Mouse (Mus musculus) limb, embryonic 14.5 days (tissue): ENCODE measurements around the gene Arpc1a. TPM values are rescaled to one million over a fixed set of nuclear protein-coding genes. Genes with fewer than 3 reads are reported as not detected.

Experiments used
- ATAC-seq: fragments of 200-750 bp; cut with Nextera tagmentation; 2 replicates; pipeline ENCODE4 v1.8.0; 2017; ENCODE audit warnings: low read depth, moderate number of reproducible peaks, moderate TSS enrichment; ENCODE audit not compliant: low FRiP score
- DNase-seq: peaks from one replicate; pipeline ENCODE4 v3.0.0-alpha.2; 2015; ENCODE audit warnings: low spot score
- H3K27ac ChIP-seq: fragments of 300-500 bp; sonication (generic); replicated peaks from 2 replicates; pipeline ENCODE4 v1.5.1; 2014; ENCODE audit warnings: low read depth, mild to moderate bottlenecking, low read length, moderate library complexity, mixed read lengths
- H3K27me3 ChIP-seq: fragments of 300-500 bp; sonication (generic); 2 replicates; pipeline ENCODE4 v1.6.1; 2014; ENCODE audit warnings: low read length, mixed read lengths; ENCODE audit not compliant: control insufficient read depth, insufficient read depth
- H3K36me3 ChIP-seq: fragments of 300-500 bp; sonication (generic); 2 replicates; pipeline ENCODE4 v1.6.1; 2014; ENCODE audit warnings: mild to moderate bottlenecking, low read length, moderate library complexity, mixed read lengths; ENCODE audit not compliant: control insufficient read depth, insufficient read depth
- H3K4me1 ChIP-seq: fragments of 300-500 bp; sonication (generic); 2 replicates; pipeline ENCODE4 v1.6.1; 2014; ENCODE audit warnings: antibody characterized with exemption, low read length, mixed read lengths; ENCODE audit not compliant: control insufficient read depth, insufficient read depth
- H3K4me2 ChIP-seq: fragments of 300-500 bp; sonication (generic); replicated peaks from 2 replicates; pipeline ENCODE4 v1.6.1; 2014; ENCODE audit warnings: low read depth, mild to moderate bottlenecking, low read length, moderate library complexity; ENCODE audit not compliant: severe bottlenecking
- H3K4me3 ChIP-seq: fragments of 300-500 bp; sonication (generic); replicated peaks from 2 replicates; pipeline ENCODE4 v1.5.1; 2014; ENCODE audit warnings: low read length
- H3K9ac ChIP-seq: fragments of 300-500 bp; sonication (generic); 2 replicates; pipeline ENCODE4 v1.6.1; 2014; ENCODE audit warnings: mild to moderate bottlenecking, low read depth, low read length, moderate library complexity; ENCODE audit not compliant: severe bottlenecking
- H3K9me3 ChIP-seq: fragments of 300-500 bp; sonication (generic); 2 replicates; pipeline ENCODE4 v1.6.1; 2016; ENCODE audit warnings: low read length; ENCODE audit not compliant: control insufficient read depth
- POLR2A ChIP-seq: fragments of 200-500 bp; IDR thresholded peaks from 2 replicates; pipeline ENCODE4 v1.8.0; 2012; ENCODE audit warnings: inconsistent platforms, mild to moderate bottlenecking, moderate library complexity, borderline replicate concordance; ENCODE audit not compliant: insufficient read depth, insufficient read length; ENCODE audit errors: extremely low read depth
- WGBS: fragments of 180-500 bp; shearing (Covaris S2); extraction: QIAGEN DNeasy Blood & Tissue Kit; methylation state at CpG from one replicate; pipeline ENCODE4 v1.1.7; 2014; 5-methylcytosine and 5-hydroxymethylcytosine counted together
- polyA plus RNA-seq, 2 experiments: library from polyadenylated mRNA; depleted of rRNA in 1 of 2; stranded (reverse) in 1 of 2; unstranded in 1 of 2; fragments of >200 nt; fragmentation: Nextera tagmentation in 1 of 2; extraction: Ambion mirVana in 1 of 2; gene quantifications; 2 replicates each; pipeline versions ENCODE4 v1.2.1 to v1.2.3; 2012 to 2014

The Arpc1a gene
- polyA plus RNA-seq, 2 experiments: 142 to 145 TPM

GRCm38 (mm10) chr5:145152690-145153089 is 69.1 kb downstream of the Arpc1a start:
- peaks cover 86% of the 10 kb centered on the region for H3K36me3 ChIP-seq
- no peak for TF ChIP-seq POLR2A

More at GRCm38 (mm10) chr5:145152690-145153089, 69.1 kb downstream of the Arpc1a start:
- H3K4me1 ChIP-seq: no peaks in the 10 kb centered on the region
- H3K4me2 ChIP-seq: no peak overlapping the region
- ATAC-seq: no peak
- H3K27me3 ChIP-seq: no peaks in the 10 kb centered on the region
- H3K9ac ChIP-seq: no peak overlapping the region
- DNase-seq: no peak
- 92% methylated on average over 5 of the region's 5 CpGs for WGBS
- H3K9me3 ChIP-seq: no peaks in the 10 kb centered on the region
- no peak overlapping the region for H3K4me3 ChIP-seq
- H3K27ac ChIP-seq: no peak overlapping the region

Other genes starting within 250 kb of the Arpc1a start
- gene Smurf1, start 118.0 kb upstream of the Arpc1a start, polyA plus RNA-seq (2012; rRNA removed): 28.3 and 33.7 TPM in 2 replicates
- gene Smurf1, start 118.0 kb upstream of the Arpc1a start, polyA plus RNA-seq (2014; fragmentation: Nextera tagmentation; extraction: Ambion mirVana): 24.7 and 25.8 TPM in 2 replicates
- gene Gm4871, start 51.1 kb upstream of the Arpc1a start, polyA plus RNA-seq (2012; rRNA removed): not detected in 2 replicates
- gene Gm4871, start 51.1 kb upstream of the Arpc1a start, polyA plus RNA-seq (2014; fragmentation: Nextera tagmentation; extraction: Ambion mirVana): not detected in 2 replicates
- gene 1700018F24Rik, start 40.8 kb upstream of the Arpc1a start, polyA plus RNA-seq (2012; rRNA removed): not detected in 2 replicates
- not detected in 2 replicates for gene 1700018F24Rik, start 40.8 kb upstream of the Arpc1a start, polyA plus RNA-seq (2014; fragmentation: Nextera tagmentation; extraction: Ambion mirVana)
- not detected in 2 replicates for gene Kpna7, start 200 bp downstream of the Arpc1a start, polyA plus RNA-seq (2012; rRNA removed)
- not detected in 2 replicates for gene Kpna7, start 200 bp downstream of the Arpc1a start, polyA plus RNA-seq (2014; fragmentation: Nextera tagmentation; extraction: Ambion mirVana)
- gene Arpc1b, start 30.4 kb downstream of the Arpc1a start, polyA plus RNA-seq (2012; rRNA removed): 324 and 340 TPM in 2 replicates
- gene Arpc1b, start 30.4 kb downstream of the Arpc1a start, polyA plus RNA-seq (2014; fragmentation: Nextera tagmentation; extraction: Ambion mirVana): 214 and 217 TPM in 2 replicates
- gene Pdap1, start 56.4 kb downstream of the Arpc1a start, polyA plus RNA-seq (2012; rRNA removed): 60.3 and 114 TPM in 2 replicates
- gene Pdap1, start 56.4 kb downstream of the Arpc1a start, polyA plus RNA-seq (2014; fragmentation: Nextera tagmentation; extraction: Ambion mirVana): 91.5 and 99.3 TPM in 2 replicates
- gene Bud31, start 56.5 kb downstream of the Arpc1a start, polyA plus RNA-seq (2012; rRNA removed): 116 and 147 TPM in 2 replicates
- 191 and 197 TPM in 2 replicates for gene Bud31, start 56.5 kb downstream of the Arpc1a start, polyA plus RNA-seq (2014; fragmentation: Nextera tagmentation; extraction: Ambion mirVana)
- gene Ptcd1, start 83.3 kb downstream of the Arpc1a start, polyA plus RNA-seq (2012; rRNA removed): 16.0 and 16.8 TPM in 2 replicates
- gene Ptcd1, start 83.3 kb downstream of the Arpc1a start, polyA plus RNA-seq (2014; fragmentation: Nextera tagmentation; extraction: Ambion mirVana): 15.9 and 16.4 TPM in 2 replicates
- 56.7 and 63.1 TPM in 2 replicates for gene Cpsf4, start 83.4 kb downstream of the Arpc1a start, polyA plus RNA-seq (2012; rRNA removed)
- 25.2 and 29.2 TPM in 2 replicates for gene Cpsf4, start 83.4 kb downstream of the Arpc1a start, polyA plus RNA-seq (2014; fragmentation: Nextera tagmentation; extraction: Ambion mirVana)
- gene Atp5j2, start 108.2 kb downstream of the Arpc1a start, polyA plus RNA-seq (2012; rRNA removed): 187 and 284 TPM in 2 replicates
- gene Atp5j2, start 108.2 kb downstream of the Arpc1a start, polyA plus RNA-seq (2014; fragmentation: Nextera tagmentation; extraction: Ambion mirVana): 519 and 568 TPM in 2 replicates
- 3.3 and 4.0 TPM in 2 replicates for gene Zkscan14, start 118.0 kb downstream of the Arpc1a start, polyA plus RNA-seq (2012; rRNA removed)
- gene Zkscan14, start 118.0 kb downstream of the Arpc1a start, polyA plus RNA-seq (2014; fragmentation: Nextera tagmentation; extraction: Ambion mirVana): 9.1 and 9.7 TPM in 2 replicates
- 8.5 and 9.2 TPM in 2 replicates for gene Zkscan5, start 120.7 kb downstream of the Arpc1a start, polyA plus RNA-seq (2012; rRNA removed)
- 14.3 and 15.2 TPM in 2 replicates for gene Zkscan5, start 120.7 kb downstream of the Arpc1a start, polyA plus RNA-seq (2014; fragmentation: Nextera tagmentation; extraction: Ambion mirVana)
- gene Zfp655, start 147.9 kb downstream of the Arpc1a start, polyA plus RNA-seq (2012; rRNA removed): 16.6 and 18.5 TPM in 2 replicates
- gene Zfp655, start 147.9 kb downstream of the Arpc1a start, polyA plus RNA-seq (2014; fragmentation: Nextera tagmentation; extraction: Ambion mirVana): 36.8 and 38.1 TPM in 2 replicates
- 18.0 and 18.2 TPM in 2 replicates for gene Zscan25, start 196.7 kb downstream of the Arpc1a start, polyA plus RNA-seq (2012; rRNA removed)
- 0.66 and 0.88 TPM in 2 replicates for gene Zscan25, start 196.7 kb downstream of the Arpc1a start, polyA plus RNA-seq (2014; fragmentation: Nextera tagmentation; extraction: Ambion mirVana)